ENCODE assay signal across 8 mouse cellular contexts in the genomic region with DNA sequence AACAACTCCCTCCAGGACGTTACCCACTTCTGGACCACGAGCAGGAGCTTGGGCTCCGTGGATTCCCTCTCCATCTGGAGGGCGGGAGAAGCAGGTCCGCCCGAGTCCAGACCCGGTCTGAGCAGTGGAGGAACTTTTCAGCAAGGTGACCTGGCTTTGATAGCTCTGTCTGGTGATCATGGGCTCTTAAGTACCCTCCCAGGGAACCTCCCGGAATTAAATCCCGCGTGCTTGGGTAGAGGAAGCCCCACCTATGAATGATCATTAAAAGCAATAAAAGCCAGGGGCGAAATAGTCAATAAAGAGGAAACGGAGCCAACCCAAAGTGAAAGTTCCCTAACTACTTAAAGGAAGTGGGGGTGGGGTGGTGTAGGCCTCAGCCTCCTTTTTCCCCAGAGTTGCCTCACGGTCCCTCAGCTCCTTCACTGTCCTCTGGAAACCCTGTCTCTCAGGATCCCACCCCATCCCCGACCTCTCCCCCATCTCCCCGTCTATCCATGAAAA. TPM values are rescaled to one million over a fixed set of nuclear protein-coding genes. Genes with fewer than 3 reads are reported as not detected.
DNase-seq lines count a peak whose midpoint lies in the region; ATAC-seq and TF ChIP-seq lines count a peak whose summit lies in the region.

No protein-coding gene starts in this region.

- no peak for ATAC-seq in forebrain, embryonic 12.5 days (ENCODE audit: low FRiP score)
- ATAC-seq in liver, embryonic 12.5 days, result peak; percentile 3; the same call in 1 of the 2 replicates

- no peaks in the 10 kb centered on the region for H3K79me2 ChIP-seq in CH12.LX (replicated peaks; ENCODE audit: control insufficient read depth, extremely low read depth, insufficient read depth, poor library complexity, severe bottlenecking)

- TF ChIP-seq POLR2A in cerebellum, adult 2 months (IDR thresholded peaks at IDR 0.05; ENCODE audit: borderline replicate concordance, insufficient read depth, low read length), result no peak
- no peak for TF ChIP-seq POLR2A in CH12.LX (IDR thresholded peaks at IDR 0.05; ENCODE audit: low read depth, low read length)
- TF ChIP-seq POLR2A in olfactory bulb, adult 2 months (IDR thresholded peaks at IDR 0.05; ENCODE audit: insufficient read depth, low read depth, low read length), result no peak

- no peak for TF ChIP-seq RAD21 in CH12.LX (IDR thresholded peaks at IDR 0.05; ENCODE audit: low read depth, low read length)

- TF ChIP-seq CTCF in cerebellum, adult 2 months (IDR thresholded peaks at IDR 0.05; ENCODE audit: borderline replicate concordance, insufficient read depth, low read depth, low read length), result no peak
- TF ChIP-seq CTCF in CH12.LX (conservative IDR thresholded peaks at IDR 0.05 in 1 of 2, IDR thresholded peaks at IDR 0.05 in 1 of 2; ENCODE audit: low read depth in 2 of 2, low read length in 2 of 2), result no peak
- no peak for TF ChIP-seq CTCF in olfactory bulb, adult 2 months (IDR thresholded peaks at IDR 0.05; ENCODE audit: insufficient read depth, low read depth, low read length)

- peak overlapping the region; percentile 53 for H3K9ac ChIP-seq in CH12.LX (ENCODE audit: insufficient read depth, low read depth)
- H3K9ac ChIP-seq in forebrain, embryonic 12.5 days, result peak overlapping the region; percentile 56
- peak overlapping the region; percentile 84 for H3K9ac ChIP-seq in liver, embryonic 12.5 days

- no peak overlapping the region for H3K27ac ChIP-seq in cerebellum, adult 2 months (ENCODE audit: insufficient read depth, low read length)
- H3K27ac ChIP-seq in CH12.LX (ENCODE audit: insufficient read depth, low read depth), result peak overlapping the region; percentile 24; the same call in 1 of the 2 replicates
- H3K27ac ChIP-seq in forebrain, embryonic 12.5 days, result peak overlapping the region; percentile 96
- H3K27ac ChIP-seq in liver, embryonic 12.5 days, result peak overlapping the region; percentile 95
- H3K27ac ChIP-seq in olfactory bulb, adult 2 months (ENCODE audit: insufficient read depth, low read depth, low read length), result no peak overlapping the region

- peaks cover 0 to 11% of the 10 kb centered on the region in 2 experiments for H3K36me3 ChIP-seq in CH12.LX (replicated peaks in 1 of 2; ENCODE audit: control insufficient read depth in 1 of 2, insufficient read depth in 1 of 2, low read length in 1 of 2)
- peaks cover 12% of the 10 kb centered on the region for H3K36me3 ChIP-seq in forebrain, embryonic 12.5 days (replicated peaks)
- H3K36me3 ChIP-seq in liver, embryonic 12.5 days, result peaks cover 12% of the 10 kb centered on the region; the same call in 1 of the 2 replicates

- H3K4me2 ChIP-seq in CH12.LX (ENCODE audit: insufficient read depth, low read depth, poor library complexity, severe bottlenecking), result peak overlapping the region; percentile 72
- H3K4me2 ChIP-seq in forebrain, embryonic 12.5 days, result peak overlapping the region; percentile 88
- H3K4me2 ChIP-seq in liver, embryonic 12.5 days, result peak overlapping the region; percentile 96

- dilution Hi-C loops in CH12.LX (cut with MboI; ENCODE audit: extremely low pct_ligation_motif_present, extremely low pct_unique_long_range_greater_than_20kb, low sequenced_read_pairs), result no loop called here

- TF ChIP-seq EP300 in CH12.LX (IDR thresholded peaks at IDR 0.05; ENCODE audit: low read length), result peak; percentile 54; the same call in 1 of the 2 replicates

- H3K9me3 ChIP-seq in CH12.LX (replicated peaks; ENCODE audit: low read length), result no peaks in the 10 kb centered on the region
- H3K9me3 ChIP-seq in forebrain, embryonic 12.5 days, result no peaks in the 10 kb centered on the region
- H3K9me3 ChIP-seq in liver, embryonic 12.5 days (replicated peaks), result no peaks in the 10 kb centered on the region

- WGBS in cerebellum, adult 2 months, result 43% methylated on average over 15 of the region's 15 CpGs
- WGBS in forebrain, embryonic 12.5 days, result 25% methylated on average over 15 of the region's 15 CpGs
- 11% methylated on average over 15 of the region's 15 CpGs for WGBS in liver, embryonic 12.5 days (ENCODE audit: insufficient replicate concordance)
- WGBS in olfactory bulb, adult 2 months, result 31% methylated on average over 15 of the region's 15 CpGs

- peak overlapping the region; percentile 51 for H3K4me3 ChIP-seq in cerebellum, adult 2 months (replicated peaks; ENCODE audit: insufficient read depth, low read depth, low read length)
- H3K4me3 ChIP-seq in CH12.LX (replicated peaks in 1 of 3; ENCODE audit: low read depth in 2 of 3, low read length in 2 of 3, poor library complexity in 1 of 3), result peak overlapping the region; percentile 54 to 59 (median 59)
- peak overlapping the region; percentile 78 for H3K4me3 ChIP-seq in forebrain, embryonic 12.5 days (replicated peaks)
- peak overlapping the region; percentile 73 for H3K4me3 ChIP-seq in liver, embryonic 12.5 days
- peak overlapping the region; percentile 70 for H3K4me3 ChIP-seq in olfactory bulb, adult 2 months (ENCODE audit: insufficient read depth, low read depth, low read length)

- no peak for DNase-seq in cerebellum, adult 2 months
- DNase-seq in cerebellum, postnatal 4 days (ENCODE audit: low spot score in 2 of 2), result no peak
- DNase-seq in CH12.LX (ENCODE audit: extremely low read depth), result peak; percentile 68
- DNase-seq in left cerebral cortex, postnatal 4 days, result no peak
- no peak for DNase-seq in right cerebral cortex, postnatal 14 days

- H3K4me1 ChIP-seq in cerebellum, adult 2 months (ENCODE audit: control insufficient read depth, insufficient read depth, low read length), result no peaks in the 10 kb centered on the region
- peaks cover 0 to 39% of the 10 kb centered on the region in 2 experiments; a peak in 2 of 4 replicates for H3K4me1 ChIP-seq in CH12.LX (ENCODE audit: control insufficient read depth in 1 of 2, insufficient read depth in 2 of 2)
- H3K4me1 ChIP-seq in forebrain, embryonic 12.5 days, result peaks cover 43% of the 10 kb centered on the region
- peaks cover 45% of the 10 kb centered on the region for H3K4me1 ChIP-seq in liver, embryonic 12.5 days
- peaks cover 34% of the 10 kb centered on the region for H3K4me1 ChIP-seq in olfactory bulb, adult 2 months (ENCODE audit: control insufficient read depth, insufficient read depth, low read length)

- intact Hi-C loops in left cerebral cortex, postnatal 4 days (cut with DNase I), result no loop called here

- no peaks in the 10 kb centered on the region for H3K27me3 ChIP-seq in cerebellum, adult 2 months (ENCODE audit: control insufficient read depth, insufficient read depth, low read length)
- H3K27me3 ChIP-seq in CH12.LX (replicated peaks), result no peaks in the 10 kb centered on the region
- H3K27me3 ChIP-seq in forebrain, embryonic 12.5 days, result no peaks in the 10 kb centered on the region
- no peaks in the 10 kb centered on the region for H3K27me3 ChIP-seq in liver, embryonic 12.5 days (replicated peaks)

- in situ Hi-C loops in CH12.LX (cut with MboI; ENCODE audit: low pct_ligation_motif_present, low pct_unique_long_range_greater_than_20kb, low sequenced_read_pairs), result loop anchor here (5.0 kb wide), 1 partner anchor 60 kb away; no protein-coding TSS in a partner anchor

TF ChIP-seq in CH12.LX, 34 proteins besides CTCF, POLR2A, EP300 and RAD21:
- TF ChIP-seq ELF1 (IDR thresholded peaks at IDR 0.05; ENCODE audit: low read depth, low read length), result no peak; the same call in 1 of the 2 replicates
- TF ChIP-seq RCOR1 (conservative IDR thresholded peaks at IDR 0.05; ENCODE audit: low read depth, low read length), result 0 out of 2 replicates have a peak, but pooled peaks have one; percentile 25
- TF ChIP-seq CHD1 (IDR thresholded peaks at IDR 0.05; ENCODE audit: low read depth, low read length), result no peak
- no peak for TF ChIP-seq MAZ (IDR thresholded peaks at IDR 0.05; ENCODE audit: low read depth, low read length)
- TF ChIP-seq CHD2 (IDR thresholded peaks at IDR 0.05; ENCODE audit: low read length), result peak; percentile 80
- TF ChIP-seq MXI1 (IDR thresholded peaks at IDR 0.05; ENCODE audit: low read depth, low read length), result no peak
- TF ChIP-seq ETS1 (conservative IDR thresholded peaks at IDR 0.05; ENCODE audit: low read depth, low read length), result 0 out of 2 replicates have a peak, but pooled peaks have one; percentile 15
- TF ChIP-seq TBP (conservative IDR thresholded peaks at IDR 0.05; ENCODE audit: low read depth, low read length), result 0 out of 2 replicates have a peak, but pooled peaks have one; percentile 35
- no peak for TF ChIP-seq ZKSCAN1 (IDR thresholded peaks at IDR 0.05; ENCODE audit: borderline replicate concordance, low read depth, low read length)
- TF ChIP-seq E2F4 (IDR thresholded peaks at IDR 0.05; ENCODE audit: insufficient replicate concordance, low read depth, low read length), result no peak
- peak; percentile 47; the same call in 1 of the 2 replicates for TF ChIP-seq HCFC1 (IDR thresholded peaks at IDR 0.05; ENCODE audit: low read depth, low read length)
- TF ChIP-seq USF1 (IDR thresholded peaks at IDR 0.05; ENCODE audit: low read depth, low read length), result no peak
- TF ChIP-seq IRF4 (IDR thresholded peaks at IDR 0.05; ENCODE audit: low read depth, low read length), result peak; percentile 37; the same call in 1 of the 2 replicates
- TF ChIP-seq MEF2A (IDR thresholded peaks at IDR 0.05; ENCODE audit: borderline replicate concordance, low read depth, low read length), result 0 out of 2 replicates have a peak, but pooled peaks have one; percentile 17
TF ChIP-seq in CH12.LX: peak in this region for 7.

RNA-seq across cellular contexts. Expression of a gene that starts 0.5 kb away (rescaled TPM):
- polyA plus RNA-seq in cerebellum, adult 2 months (2012; rRNA removed), result 73.8 and 77.5 TPM in 2 replicates
- total RNA-seq in CH12.LX (2012; rRNA removed) (2.6 and 3.4 TPM in 2 replicates), CH12.LX (2014; rRNA removed) (2.3 TPM in 2 replicates)
- polyA plus RNA-seq in CH12.LX (2012; ENCODE audit: insufficient read length, low read depth), result 6.7 and 8.1 TPM in 2 replicates
- 109 and 113 TPM in 2 replicates for polyA plus RNA-seq in forebrain, embryonic 12.5 days (2016; fragmentation: Nextera tagmentation; extraction: Ambion mirVana)
- polyA plus RNA-seq in liver, embryonic 12.5 days (2016; fragmentation: Nextera tagmentation; extraction: Ambion mirVana), result 21.1 and 21.9 TPM in 2 replicates
- not detected in 2 replicates for polyA plus RNA-seq in olfactory bulb, adult 2 months (2012; ENCODE audit: insufficient read depth, insufficient read length, low replicate concordance, missing spikeins)
- 10 to 100 TPM; 53.1 to 53.4 TPM for total RNA-seq in left cerebral cortex, postnatal 4 days (2021)

RNA-seq across cellular contexts. Expression of a gene that starts 42.4 kb away (rescaled TPM):
- polyA plus RNA-seq in cerebellum, adult 2 months (2012; rRNA removed), result 7.5 and 7.6 TPM in 2 replicates
- total RNA-seq in CH12.LX (2012; rRNA removed) (0.13 TPM in 1 of 2 replicates, not detected in the other), CH12.LX (2014; rRNA removed) (not detected in 2 replicates)
- 0.43 and 0.53 TPM in 2 replicates for polyA plus RNA-seq in CH12.LX (2012; ENCODE audit: insufficient read length, low read depth)
- polyA plus RNA-seq in forebrain, embryonic 12.5 days (2016; fragmentation: Nextera tagmentation; extraction: Ambion mirVana), result 0.32 and 0.69 TPM in 2 replicates
- 0.20 TPM in 1 of 2 replicates, not detected in the other for polyA plus RNA-seq in liver, embryonic 12.5 days (2016; fragmentation: Nextera tagmentation; extraction: Ambion mirVana)
- polyA plus RNA-seq in olfactory bulb, adult 2 months (2012; ENCODE audit: insufficient read depth, insufficient read length, low replicate concordance, missing spikeins), result not detected in 2 replicates
- total RNA-seq in left cerebral cortex, postnatal 4 days (2021), result not detected

Comparison
In these comparisons a context has a peak if more than half of its experiments do, and no peak if none do; other contexts are left out.
1. H3K27ac ChIP-seq: peak in CH12.LX (single experiment), forebrain, embryonic 12.5 days (single experiment) and liver, embryonic 12.5 days (single experiment); none in cerebellum, adult 2 months (single experiment) and olfactory bulb, adult 2 months (single experiment).
2. Peak in every context shown above with its lines, with median percentiles within 50 percentile points of each other: H3K4me3 ChIP-seq, H3K4me2 ChIP-seq and H3K9ac ChIP-seq.